ENCODE assay signal across 20 mouse cellular contexts in genomic region chrX:12686071-12686470, GRCm38 (mm10). TPM values are rescaled to one million over a fixed set of nuclear protein-coding genes. Genes with fewer than 3 reads are reported as not detected.
DNase-seq lines count a peak whose midpoint lies in the region; TF ChIP-seq lines count a peak whose summit lies in the region.
"Had no signal": no experiment of that assay in that cellular context is flagged by ENCODE, and none has a peak within 500 bp of the region (broad histone marks: within the 10 kb centered on the region; RNA-seq: fewer than 3 reads in every experiment).

No protein-coding gene starts in this region.

- no peak overlapping the region for H3K4me3 ChIP-seq in liver, adult 2 months (ENCODE audit: insufficient read depth, low read depth, low read length)

- H3K36me3 ChIP-seq in liver, adult 2 months (ENCODE audit: control insufficient read depth, insufficient read depth, low read length), result peaks cover 11% of the 10 kb centered on the region

- H3K9ac ChIP-seq in liver, adult 2 months (ENCODE audit: low read depth, low read length), result no peak overlapping the region

- no peaks in the 10 kb centered on the region for H3K27me3 ChIP-seq in liver, adult 2 months (ENCODE audit: control insufficient read depth, insufficient read depth, low read length)
- H3K27me3 ChIP-seq: CH12.LX had no signal

- no peak for TF ChIP-seq POLR2A in liver, adult 2 months (IDR thresholded peaks at IDR 0.05; ENCODE audit: extremely low read depth, insufficient read depth, low read length)

- TF ChIP-seq CTCF in liver, adult 2 months (IDR thresholded peaks at IDR 0.05; ENCODE audit: low read depth, low read length), result no peak

- no peaks in the 10 kb centered on the region for H3K4me1 ChIP-seq in liver, adult 2 months (ENCODE audit: control insufficient read depth, insufficient read depth, low read length)

- H3K79me2 ChIP-seq in liver, adult 2 months (ENCODE audit: control insufficient read depth, insufficient read depth, low read length), result no peaks in the 10 kb centered on the region

- DNase-seq in adrenal gland, postnatal 10 days, result peak; percentile 8
- DNase-seq in adrenal gland, adult (ENCODE audit: inconsistent age in 2 of 2, low spot score in 1 of 2), result no peak
- DNase-seq in liver, adult 2 months (ENCODE audit: extremely low read depth, low read depth, low spot score), result peak; percentile 55
- DNase-seq in liver, result no peak
- DNase-seq in adipocyte (ENCODE audit: low spot score), result peak; percentile 78
- DNase-seq in skeletal muscle tissue, adult 2 months (ENCODE audit: low read depth, low spot score), result peak; percentile 7
- no peak for DNase-seq in right cerebral cortex, postnatal 14 days
- no peak for DNase-seq in layer of hippocampus, adult 8-10 months (ENCODE audit: low spot score in 2 of 2)
- DNase-seq: adrenal gland, adult 2 months; adrenal gland, adult 8-10 months; adrenal gland, postnatal 14 days; adrenal gland, postnatal 25 days; adrenal gland, postnatal 36 days; B cell, adult 2 months; cerebellum, adult 11 months; cerebellum, adult 11-12 months; cerebellum, adult 18-20 months; cerebellum, adult 2 months; cerebellum, adult 8-10 months had no signal

- H3K27ac ChIP-seq in liver, adult 2 months (replicated peaks; ENCODE audit: insufficient read depth, low read depth, low read length), result no peak overlapping the region

RNA-seq across cellular contexts. Expression of gene 1810030O07Rik, which starts 12.6 kb away (rescaled TPM):
- total RNA-seq in adrenal gland, postnatal 10 days (2021), result 10 to 100 TPM; 18.0 to 22.2 TPM
- 4.7 and 5.6 TPM in 2 replicates for total RNA-seq in liver, adult 2 months (2014; rRNA removed)
- 2.8 and 3.3 TPM in 2 replicates for polyA plus RNA-seq in liver, adult 2 months (2012; rRNA removed)
- total RNA-seq in layer of hippocampus, adult 8-10 months (2022), result 10 to 100 TPM; 15.3 to 23.6 (median 19.2) TPM

Comparison
In these comparisons a context has a peak if more than half of its experiments do, and no peak if none do; other contexts are left out.
1. DNase-seq: peak in adrenal gland, postnatal 10 days (single experiment), liver, adult 2 months (single experiment), adipocyte (single experiment) and skeletal muscle tissue, adult 2 months (single experiment); none in adrenal gland, adult (0 of 2), liver (single experiment), right cerebral cortex, postnatal 14 days (single experiment) and layer of hippocampus, adult 8-10 months (0 of 2).